In genomic region chr9:86360536-86360935, GRCm38 (mm10) we compare ENCODE assay signal across 10 mouse cellular contexts.
DNase-seq lines count a peak whose midpoint lies in the region; ATAC-seq lines count a peak whose summit lies in the region.
"Had no signal": no experiment of that assay in that cellular context is flagged by ENCODE, and none has a peak within 500 bp of the region (broad histone marks: within the 10 kb centered on the region; RNA-seq: fewer than 3 reads in every experiment).

No protein-coding gene starts in this region.

- no peak overlapping the region for H3K4me2 ChIP-seq in liver, embryonic 11.5 days
- H3K4me2 ChIP-seq in forebrain, embryonic 14.5 days (ENCODE audit: low read length) = no peak overlapping the region
- H3K4me2 ChIP-seq: embryonic facial prominence, embryonic 12.5 days; limb, embryonic 13.5 days had no signal

- ATAC-seq in liver, embryonic 11.5 days (replicated peaks; ENCODE audit: low FRiP score) = no peak
- ATAC-seq in forebrain, embryonic 14.5 days = peak; percentile 80
- 0 out of 2 replicates have a peak, but pooled peaks have one; percentile 7 for ATAC-seq in megakaryocyte progenitor cell, adult 5-6 weeks (replicated peaks; ENCODE audit: poor library complexity)

- peak; percentile 48 for DNase-seq in adrenal gland, adult 2 months
- no peak for DNase-seq in adrenal gland, postnatal 4 days (ENCODE audit: low spot score in 2 of 2)
- DNase-seq in liver = peak; percentile 4
- no peak for DNase-seq in liver, embryonic 11.5 days (ENCODE audit: low spot score)
- peak; percentile 77 for DNase-seq in forebrain, embryonic 14.5 days (ENCODE audit: low spot score)
- DNase-seq in cerebellum, adult 11 months = no peak
- DNase-seq in frontal cortex, postnatal 14 days (ENCODE audit: low spot score in 2 of 2) = no peak

- 73% methylated on average over 9 of the region's 9 CpGs for WGBS in liver, embryonic 11.5 days
- 33% methylated on average over 9 of the region's 9 CpGs for WGBS in forebrain, embryonic 14.5 days

- no peaks in the 10 kb centered on the region for H3K36me3 ChIP-seq in liver, embryonic 11.5 days (ENCODE audit: control insufficient read depth, insufficient read depth, low read length)
- no peaks in the 10 kb centered on the region for H3K36me3 ChIP-seq in forebrain, embryonic 14.5 days (ENCODE audit: control insufficient read depth, insufficient read depth, low read length)
- H3K36me3 ChIP-seq: embryonic facial prominence, embryonic 12.5 days; limb, embryonic 13.5 days had no signal

- H3K9ac ChIP-seq in liver, embryonic 11.5 days (ENCODE audit: low read depth, low read length) = no peak overlapping the region
- H3K9ac ChIP-seq in forebrain, embryonic 14.5 days (ENCODE audit: low read length) = no peak overlapping the region
- H3K9ac ChIP-seq: embryonic facial prominence, embryonic 12.5 days; limb, embryonic 13.5 days had no signal

- H3K27me3 ChIP-seq in liver, embryonic 11.5 days (replicated peaks; ENCODE audit: control insufficient read depth, insufficient read depth, low read length) = no peaks in the 10 kb centered on the region
- H3K27me3 ChIP-seq in forebrain, embryonic 14.5 days (replicated peaks; ENCODE audit: control insufficient read depth, insufficient read depth, low read length) = no peaks in the 10 kb centered on the region
- H3K27me3 ChIP-seq: embryonic facial prominence, embryonic 12.5 days; limb, embryonic 13.5 days had no signal

- H3K4me1 ChIP-seq in liver, embryonic 11.5 days (replicated peaks; ENCODE audit: control insufficient read depth, insufficient read depth, low read length) = no peaks in the 10 kb centered on the region
- H3K4me1 ChIP-seq in forebrain, embryonic 14.5 days (ENCODE audit: control insufficient read depth, insufficient read depth, low read length) = peaks cover 3% of the 10 kb centered on the region; the same call in 1 of the 2 replicates
- H3K4me1 ChIP-seq: embryonic facial prominence, embryonic 12.5 days; limb, embryonic 13.5 days had no signal

- no peak overlapping the region for H3K4me3 ChIP-seq in liver, embryonic 11.5 days (ENCODE audit: low read depth, low read length)
- no peak overlapping the region for H3K4me3 ChIP-seq in forebrain, embryonic 14.5 days (ENCODE audit: low read depth, low read length)
- H3K4me3 ChIP-seq: embryonic facial prominence, embryonic 12.5 days; limb, embryonic 13.5 days had no signal

- H3K9me3 ChIP-seq in liver, embryonic 11.5 days (ENCODE audit: control insufficient read depth, low read length) = no peaks in the 10 kb centered on the region
- H3K9me3 ChIP-seq in forebrain, embryonic 14.5 days (replicated peaks; ENCODE audit: control insufficient read depth, low read length) = no peaks in the 10 kb centered on the region
- H3K9me3 ChIP-seq: embryonic facial prominence, embryonic 12.5 days; limb, embryonic 13.5 days had no signal

- no peak overlapping the region for H3K27ac ChIP-seq in liver, embryonic 11.5 days (ENCODE audit: low read depth, low read length)
- H3K27ac ChIP-seq in forebrain, embryonic 14.5 days (ENCODE audit: low read depth, low read length) = no peak overlapping the region
- H3K27ac ChIP-seq: embryonic facial prominence, embryonic 12.5 days; limb, embryonic 13.5 days had no signal

Comparison
In these comparisons a context has a peak if more than half of its experiments do, and no peak if none do; other contexts are left out.
1. DNase-seq: peak in adrenal gland, adult 2 months (single experiment), liver (single experiment) and forebrain, embryonic 14.5 days (single experiment); none in adrenal gland, postnatal 4 days (0 of 2), liver, embryonic 11.5 days (single experiment), cerebellum, adult 11 months (single experiment) and frontal cortex, postnatal 14 days (0 of 2).